Mouse (Mus musculus) myocyte (in vitro differentiated cells): ENCODE measurements around the gene Slc25a22.

Source experiments
- CEBPB ChIP-seq: IDR thresholded peaks from 2 replicates; pipeline ENCODE4 v1.6.1; 2011; ENCODE audit warnings: mild to moderate bottlenecking, moderate library complexity; ENCODE audit not compliant: poor library complexity, insufficient read depth, severe bottlenecking
- E2F4 ChIP-seq: IDR thresholded peaks from one replicate; pipeline ENCODE4 v1.6.1; 2011; ENCODE audit warnings: mild to moderate bottlenecking, control low read depth, moderate library complexity; ENCODE audit not compliant: insufficient read depth
- MAX ChIP-seq: IDR thresholded peaks from one replicate; pipeline ENCODE4 v1.6.1; 2011; ENCODE audit warnings: low read depth, mild to moderate bottlenecking, control low read depth
- MYOD1 ChIP-seq, 3 experiments: IDR thresholded peaks; one replicate each; pipeline ENCODE4 v1.6.1; 2011; ENCODE audit warnings: control low read depth in 2 of 3, low read depth in 2 of 3, mild to moderate bottlenecking in 2 of 3, moderate library complexity in 1 of 3; ENCODE audit not compliant: insufficient read length in 2 of 3, control insufficient read depth in 1 of 3
- MYOG ChIP-seq, 3 experiments: IDR thresholded peaks; one replicate each; pipeline ENCODE4 v1.6.1; 2011; ENCODE audit warnings: control low read depth in 2 of 3, low read depth in 2 of 3, mild to moderate bottlenecking in 2 of 3; ENCODE audit not compliant: insufficient read length in 2 of 3, control insufficient read depth in 1 of 3, insufficient read depth in 1 of 3
- POLR2A ChIP-seq: IDR thresholded peaks from one replicate; pipeline ENCODE4 v1.6.1; 2011; ENCODE audit warnings: low read depth, mild to moderate bottlenecking, control low read depth, moderate library complexity; ENCODE audit not compliant: insufficient read length
- POLR2AphosphoS2 ChIP-seq: IDR thresholded peaks from one replicate; pipeline ENCODE4 v1.6.1; 2011; ENCODE audit warnings: low read depth, control low read depth; ENCODE audit not compliant: insufficient read length
- REST ChIP-seq: IDR thresholded peaks from one replicate; pipeline ENCODE4 v1.6.1; 2011; ENCODE audit warnings: mild to moderate bottlenecking, control low read depth, moderate library complexity; ENCODE audit not compliant: insufficient read depth, insufficient read length
- SRF ChIP-seq: IDR thresholded peaks from one replicate; pipeline ENCODE4 v1.6.1; 2011; ENCODE audit warnings: low read depth; ENCODE audit not compliant: control insufficient read depth, insufficient read length
- TCF12 ChIP-seq: IDR thresholded peaks from one replicate; pipeline ENCODE4 v1.6.1; 2011; ENCODE audit warnings: mild to moderate bottlenecking, control low read depth; ENCODE audit not compliant: poor library complexity, insufficient read depth, severe bottlenecking
- TCF3 ChIP-seq: IDR thresholded peaks from one replicate; pipeline ENCODE4 v1.6.1; 2011; ENCODE audit warnings: low read depth, control low read depth; ENCODE audit not compliant: insufficient read length
- USF1 ChIP-seq: IDR thresholded peaks from one replicate; pipeline ENCODE4 v1.6.1; 2011; ENCODE audit warnings: low read depth, mild to moderate bottlenecking, control low read depth, moderate library complexity

- TF ChIP-seq POLR2A, result no peak
- TF ChIP-seq E2F4, result no peak
- no peak for TF ChIP-seq REST
- no peak for TF ChIP-seq SRF
- TF ChIP-seq POLR2AphosphoS2, result no peak
- no peak for TF ChIP-seq MYOD1 (IDR thresholded peaks at IDR 0.05; ENCODE audit: control insufficient read depth in 1 of 3, insufficient read length in 2 of 3, low read depth in 2 of 3)
- no peak for TF ChIP-seq MAX
- TF ChIP-seq USF1, result no peak
- no peak for TF ChIP-seq TCF3
- no peak for TF ChIP-seq CEBPB
- TF ChIP-seq TCF12, result no peak
- no peak for TF ChIP-seq MYOG (IDR thresholded peaks at IDR 0.05; ENCODE audit: control insufficient read depth in 1 of 3, insufficient read depth in 1 of 3, insufficient read length in 2 of 3, low read depth in 2 of 3)
Observed at GRCm38 (mm10) chr7:141485606-141486005, 47.9 kb upstream of the Slc25a22 start.
